Mouse (Mus musculus) cerebellum, adult 11 months (tissue): ENCODE results near the gene Alox12.
A peak's percentile ranks its signal among the peaks of the same experiment; 100 is the strongest.

Experiments
- DNase-seq: peaks from one replicate; pipeline ENCODE4 v3.0.0; 2022

Gene Alox12

DNA sequence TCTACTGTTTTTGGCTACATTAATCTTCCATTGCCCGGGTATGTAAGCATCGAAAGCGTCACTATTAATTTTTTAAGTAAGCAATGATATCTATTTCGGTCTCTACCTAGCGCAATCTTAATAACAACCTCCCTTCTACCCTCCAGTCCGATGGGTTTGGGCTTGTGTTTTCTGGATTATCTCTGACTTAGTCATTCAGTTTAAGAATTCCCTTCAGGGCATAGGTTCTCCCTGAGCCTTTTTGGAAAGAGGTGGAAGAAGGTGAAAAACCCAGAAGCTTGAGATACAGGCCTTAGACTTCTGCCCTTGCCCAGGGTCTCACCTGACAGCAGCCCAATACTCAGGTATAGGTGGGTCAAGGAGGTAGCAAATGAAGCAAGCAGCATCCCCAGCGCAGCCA, 35.3 kb downstream of the Alox12 start:
- no peak for DNase-seq

GRCm38 (mm10) chr11:70218741-70219470, 36.2 kb downstream of the Alox12 start:
- DNase-seq = peak; percentile 37

DNA sequence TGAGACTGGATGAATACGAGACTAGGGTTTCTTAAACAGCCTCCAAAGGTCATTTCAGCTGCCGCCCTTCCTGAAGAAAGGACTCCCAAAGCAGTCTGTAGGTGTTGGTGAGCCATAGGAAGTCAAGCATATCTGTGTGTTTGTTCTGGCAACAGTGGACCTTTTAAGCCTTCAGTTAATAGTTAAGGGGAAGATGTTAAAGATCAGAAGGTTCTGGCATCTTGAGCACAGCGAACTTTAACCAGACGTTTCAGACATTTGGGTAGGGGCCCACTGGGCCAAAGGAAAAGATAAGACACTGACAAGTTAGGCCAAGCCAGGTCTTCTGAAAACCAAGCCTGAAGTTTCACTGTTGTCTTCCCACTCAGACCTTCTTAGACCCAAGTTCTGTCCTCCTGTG, 37.1 kb downstream of the Alox12 start:
- DNase-seq = no peak

- DNase-seq = no peak
Measured at GRCm38 (mm10) chr11:70216103-70216502, 39.0 kb downstream of the Alox12 start.

DNA sequence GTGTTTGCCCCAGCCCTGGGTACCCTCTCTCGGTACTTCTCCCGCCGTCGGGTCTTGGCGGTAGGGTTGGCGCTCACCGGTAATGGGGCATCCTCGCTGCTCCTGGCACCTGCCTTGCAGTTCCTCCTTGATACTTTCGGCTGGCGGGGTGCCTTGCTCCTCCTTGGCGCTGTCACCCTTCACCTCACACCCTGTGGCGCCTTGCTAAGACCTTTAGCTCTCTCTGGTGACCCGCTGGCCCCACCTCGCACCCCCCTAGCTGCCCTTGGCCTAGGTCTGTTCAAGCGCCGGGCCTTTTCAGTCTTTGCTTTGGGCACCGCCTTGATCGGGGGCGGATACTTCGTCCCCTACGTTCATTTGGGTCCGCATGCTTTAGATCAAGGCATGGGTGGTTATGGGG, 39.9 kb downstream of the Alox12 start:
- DNase-seq = peak; percentile 59

DNA sequence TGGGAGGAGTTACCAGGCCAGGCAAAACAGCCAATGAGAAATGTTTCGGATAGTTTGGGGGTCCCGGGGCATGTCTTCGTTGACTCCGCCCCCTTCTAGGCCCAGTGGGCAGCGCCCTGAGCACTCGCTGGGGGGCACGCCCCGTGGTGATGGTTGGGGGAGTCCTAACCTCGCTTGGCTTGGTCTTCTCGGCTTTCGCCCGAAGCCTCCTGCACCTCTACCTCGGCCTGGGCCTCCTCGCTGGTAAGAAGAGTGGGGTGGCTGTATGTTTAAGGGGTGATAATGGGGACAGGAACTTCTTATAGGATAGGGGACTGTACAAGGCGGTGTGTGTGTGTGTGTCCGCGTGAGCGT, 40.3 kb downstream of the Alox12 start:
- peak; percentile 56 for DNase-seq

DNA sequence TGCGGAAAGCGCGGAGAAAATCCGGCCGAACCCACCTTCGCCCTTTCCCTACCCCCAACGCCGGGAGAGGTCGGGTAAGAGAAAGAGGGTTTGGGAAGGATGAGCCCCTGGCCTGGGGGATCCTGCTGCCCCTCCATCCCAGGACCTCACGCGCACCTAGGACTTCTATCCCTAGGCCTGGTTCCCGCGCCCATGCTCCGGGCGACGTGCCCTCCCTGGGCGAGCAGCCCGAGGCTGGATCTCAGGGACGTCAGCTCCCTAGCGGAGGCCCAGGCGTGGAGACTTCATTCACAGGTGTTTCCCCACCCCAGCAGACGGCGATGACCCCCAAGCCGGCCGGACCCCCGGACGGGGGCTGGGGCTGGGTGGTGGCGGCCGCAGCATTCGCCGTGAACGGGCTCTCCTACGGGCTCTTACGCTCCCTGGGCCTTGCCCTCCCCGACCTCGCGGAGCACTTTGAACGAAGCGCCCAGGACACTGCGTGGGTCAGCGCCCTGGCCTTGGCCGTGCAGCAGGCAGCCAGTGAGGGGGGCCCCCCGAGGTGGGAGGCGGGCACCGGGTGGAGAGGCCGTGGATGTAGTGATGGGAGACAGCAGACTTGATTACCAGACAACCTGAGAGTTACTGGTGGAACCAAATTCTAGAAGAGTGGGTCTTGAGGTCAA, 40.8 kb downstream of the Alox12 start:
- DNase-seq = peak; percentile 69

- peak; percentile 81 for DNase-seq
Measured at GRCm38 (mm10) chr11:70213736-70214135, 41.4 kb downstream of the Alox12 start.

GRCm38 (mm10) chr11:70212896-70213295, 42.3 kb downstream of the Alox12 start:
- DNase-seq = peak; percentile 73

GRCm38 (mm10) chr11:70212423-70212822, 42.7 kb downstream of the Alox12 start, which contains the start of gene Slc16a11:
TSS of gene Slc16a11 (plus strand) at chr11:70212752.
- peak; percentile 27 for DNase-seq

DNA sequence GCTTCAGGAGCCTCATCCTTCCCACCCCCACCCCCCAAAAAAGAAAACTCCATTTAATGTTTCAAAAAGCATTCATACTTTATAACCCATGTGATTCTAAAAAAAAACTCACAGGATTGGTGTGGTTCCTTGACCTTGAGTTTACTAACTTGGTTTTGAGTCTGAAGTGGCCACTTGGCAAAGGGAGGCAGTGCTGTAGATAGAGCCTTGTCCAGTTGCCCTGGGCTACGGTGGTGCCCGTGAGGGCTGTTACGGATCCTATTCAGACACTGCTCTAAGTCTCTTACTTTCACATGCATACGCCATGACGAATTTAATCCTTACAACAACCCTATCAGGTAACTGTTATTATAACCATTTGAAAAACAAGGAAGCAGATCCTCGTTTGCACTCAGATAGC, 43.2 kb downstream of the Alox12 start:
- DNase-seq = no peak

- no peak for DNase-seq
Measured at GRCm38 (mm10) chr11:70210681-70211080, 44.5 kb downstream of the Alox12 start.

DNA sequence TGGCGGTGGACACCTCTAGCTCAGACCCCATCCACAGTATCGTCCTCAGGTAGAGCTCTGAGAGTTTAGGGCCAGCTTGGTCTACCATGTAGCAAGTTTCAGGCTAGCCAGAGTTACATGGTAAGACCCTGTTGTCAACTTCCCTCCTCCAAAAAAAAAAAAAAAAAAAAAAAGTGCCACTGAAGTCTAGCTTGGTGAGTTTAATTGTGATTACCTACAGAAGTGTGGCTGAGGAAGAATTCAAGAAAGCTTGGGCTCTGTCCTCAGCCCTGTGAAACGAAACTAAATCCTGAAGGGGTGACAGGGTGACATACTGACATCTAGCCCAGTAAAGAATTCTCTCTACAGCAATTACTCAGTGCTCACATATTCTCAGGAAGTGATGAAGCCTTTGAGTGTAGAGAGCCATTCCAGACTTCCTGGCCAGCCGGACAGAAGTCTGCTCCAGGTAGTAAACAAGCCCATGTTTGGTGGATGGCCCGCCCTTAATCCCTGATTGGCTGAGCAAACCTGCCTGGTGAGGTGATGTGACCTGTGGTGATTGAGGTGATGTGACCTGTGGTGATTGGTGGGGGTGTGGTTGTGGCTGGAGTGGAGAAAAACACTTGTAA, 46.3 kb downstream of the Alox12 start:
- no peak for DNase-seq

GRCm38 (mm10) chr11:70207283-70207682, 47.9 kb downstream of the Alox12 start:
- no peak for DNase-seq

GRCm38 (mm10) chr11:70206801-70207200, 48.4 kb downstream of the Alox12 start:
- DNase-seq = no peak

DNA sequence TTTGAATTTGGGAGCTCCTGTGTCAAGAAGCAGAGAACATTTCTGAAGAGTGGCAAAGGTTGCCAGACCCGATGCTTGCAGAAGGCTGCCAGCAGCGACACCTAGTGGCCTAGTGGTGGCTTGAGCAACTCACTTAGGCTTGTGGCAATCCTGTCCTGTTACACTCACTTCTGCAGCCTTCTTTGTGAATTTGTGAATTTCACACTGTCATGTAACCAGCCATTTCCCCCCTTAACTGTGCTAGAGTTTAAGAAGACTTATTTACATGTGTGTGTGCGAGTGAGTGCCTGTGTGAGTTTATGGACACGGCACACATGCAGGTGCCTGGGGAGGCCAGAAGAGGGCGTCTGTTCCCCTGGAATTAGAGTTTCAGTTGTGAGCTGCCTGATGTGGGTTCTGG, 53.5 kb downstream of the Alox12 start:
- peak; percentile 69 for DNase-seq

DNA sequence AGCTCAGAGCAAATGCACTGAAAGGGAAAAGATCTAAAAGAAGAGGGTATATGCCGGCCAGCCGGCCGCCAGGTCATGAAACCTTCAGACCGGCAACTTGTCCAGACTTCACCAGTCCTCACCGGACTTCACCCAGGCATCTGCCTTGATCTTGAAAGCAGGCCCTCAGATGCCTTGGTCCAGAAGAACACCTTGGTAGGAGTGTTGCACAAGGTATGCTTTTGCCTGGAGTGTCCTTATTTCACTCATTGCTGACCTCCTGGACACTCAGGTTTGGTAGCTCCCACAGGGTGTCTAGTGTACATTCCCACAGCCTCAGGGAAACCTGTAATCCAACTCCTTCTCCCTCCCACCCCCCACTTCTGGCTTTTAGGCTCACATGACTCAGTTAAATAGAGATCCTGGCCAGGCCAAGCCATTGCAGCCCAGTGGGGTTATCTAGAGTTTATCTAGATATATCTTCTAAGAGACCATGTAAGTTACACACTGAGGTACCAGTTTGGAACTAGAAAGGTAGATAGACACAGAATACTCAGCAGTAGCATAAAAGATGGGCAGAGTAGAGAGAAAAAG, 55.0 kb downstream of the Alox12 start:
- DNase-seq = no peak

DNA sequence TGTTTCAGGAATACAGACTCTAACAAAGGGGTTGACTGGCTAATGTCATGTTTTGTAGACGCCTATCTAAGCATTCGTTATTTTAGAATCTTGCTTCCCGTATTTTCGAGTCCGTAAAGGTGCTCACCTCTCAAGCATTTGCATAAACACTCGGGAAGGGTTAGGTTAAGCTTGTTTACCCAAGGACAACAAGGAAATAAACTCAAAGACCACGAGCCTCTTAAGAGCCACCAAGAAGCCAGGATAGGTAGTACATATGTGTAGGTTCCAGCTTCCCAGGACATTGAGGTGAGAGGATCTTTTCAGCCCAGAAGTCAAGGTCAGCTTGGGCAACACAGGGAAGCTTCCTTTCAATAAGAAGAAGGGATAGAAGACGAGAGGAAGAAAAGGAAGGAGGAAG, 56.0 kb downstream of the Alox12 start:
- DNase-seq = no peak

DNA sequence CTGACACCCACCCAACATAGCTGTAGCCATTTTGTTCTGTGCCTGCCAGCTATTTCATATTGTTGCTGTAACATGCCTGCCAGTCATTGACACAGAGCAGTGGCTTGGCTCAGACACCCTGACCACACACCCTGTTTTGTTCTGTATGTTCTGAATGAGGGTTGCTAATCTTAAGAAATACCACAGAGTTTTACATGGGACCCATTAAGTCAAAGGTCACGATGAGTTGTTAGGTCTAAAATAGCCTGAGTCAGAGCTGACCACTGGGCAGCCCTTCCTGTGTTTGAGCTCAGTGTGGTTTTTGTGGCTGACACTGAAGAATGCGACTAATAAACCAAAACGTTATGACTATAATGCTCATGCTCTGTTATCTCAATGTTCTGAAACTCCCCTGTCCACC, 56.8 kb downstream of the Alox12 start:
- no peak for DNase-seq

DNA sequence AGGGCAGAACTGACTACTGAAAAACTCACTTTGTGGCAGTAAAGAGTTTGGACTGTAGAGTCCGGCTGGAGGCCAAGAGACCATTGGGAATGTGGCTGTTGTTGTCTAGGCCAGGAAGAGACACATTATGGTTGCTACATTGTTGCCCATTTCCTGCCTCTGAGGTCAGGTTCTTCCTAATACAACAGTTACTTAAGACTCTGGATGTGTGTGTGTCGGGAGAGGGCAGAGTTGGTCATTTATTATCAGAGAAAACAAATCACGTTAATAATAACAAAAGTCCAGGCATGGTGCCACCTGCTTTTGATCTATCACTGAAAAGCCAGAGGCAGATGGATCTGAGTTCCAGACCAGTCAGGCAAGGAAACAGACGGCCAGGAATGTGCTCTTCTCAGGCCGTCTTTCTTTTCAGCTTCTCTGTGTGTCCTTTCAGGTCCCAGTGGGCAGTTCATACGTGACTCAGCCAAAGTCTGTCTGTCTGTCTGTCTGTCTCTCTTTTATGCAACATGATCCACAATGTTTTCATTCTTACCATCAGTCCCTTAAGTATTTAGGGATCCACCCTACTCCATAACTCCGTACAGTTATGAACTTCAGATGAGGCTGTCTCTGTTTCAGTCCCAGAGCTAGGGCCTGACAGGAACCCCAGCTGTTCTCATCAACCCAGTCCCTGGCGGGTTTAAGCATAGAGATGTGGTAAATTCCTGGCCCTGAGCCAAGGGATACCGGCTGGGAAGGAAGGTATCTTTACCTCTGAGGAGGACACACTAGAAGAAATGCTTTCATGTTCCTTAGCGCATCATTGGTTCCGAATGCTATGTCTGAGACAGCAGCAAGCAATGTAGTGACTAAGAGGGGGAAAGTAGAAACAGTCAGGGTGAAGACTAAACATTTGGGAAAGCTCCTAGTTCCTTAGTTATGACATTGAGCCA, 61.5 kb downstream of the Alox12 start:
- no peak for DNase-seq

GRCm38 (mm10) chr11:70192157-70192556, 63.0 kb downstream of the Alox12 start:
- DNase-seq = no peak
